Mouse (Mus musculus) brain, adult 2 months (tissue): ENCODE results near the gene Tmem169.

Experiments used
- DNase-seq: peaks from one replicate; pipeline ENCODE4 v3.0.0; 2011; ENCODE audit warnings: low read depth, low spot score

Gene Tmem169

DNA sequence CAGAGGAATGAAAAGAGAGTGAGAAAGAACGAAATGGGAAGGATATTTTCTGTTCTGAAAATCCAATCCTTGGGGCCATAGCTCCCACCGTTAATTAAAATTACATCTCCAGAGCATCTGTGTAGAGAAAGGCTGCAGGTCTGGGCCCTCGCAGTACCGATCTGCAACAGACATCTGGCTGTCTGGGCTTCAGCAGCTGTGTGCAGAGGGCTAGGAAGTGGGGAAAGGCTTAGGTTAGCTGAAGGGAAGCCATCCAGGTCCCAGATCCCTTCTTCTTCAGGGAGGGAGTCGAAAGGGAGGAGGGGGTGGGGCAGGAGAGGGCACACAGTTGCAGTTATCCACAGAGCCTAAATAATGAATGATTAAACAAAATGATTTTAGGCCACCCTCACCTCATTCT is 370 bp downstream of the Tmem169 start:
- peak; percentile 61 for DNase-seq

GRCm38 (mm10) chr1:72286904-72287303 is 2.7 kb downstream of the Tmem169 start:
- peak; percentile 34 for DNase-seq

- DNase-seq, result no peak
Observed at GRCm38 (mm10) chr1:72287893-72288292, 3.7 kb downstream of the Tmem169 start.

DNA sequence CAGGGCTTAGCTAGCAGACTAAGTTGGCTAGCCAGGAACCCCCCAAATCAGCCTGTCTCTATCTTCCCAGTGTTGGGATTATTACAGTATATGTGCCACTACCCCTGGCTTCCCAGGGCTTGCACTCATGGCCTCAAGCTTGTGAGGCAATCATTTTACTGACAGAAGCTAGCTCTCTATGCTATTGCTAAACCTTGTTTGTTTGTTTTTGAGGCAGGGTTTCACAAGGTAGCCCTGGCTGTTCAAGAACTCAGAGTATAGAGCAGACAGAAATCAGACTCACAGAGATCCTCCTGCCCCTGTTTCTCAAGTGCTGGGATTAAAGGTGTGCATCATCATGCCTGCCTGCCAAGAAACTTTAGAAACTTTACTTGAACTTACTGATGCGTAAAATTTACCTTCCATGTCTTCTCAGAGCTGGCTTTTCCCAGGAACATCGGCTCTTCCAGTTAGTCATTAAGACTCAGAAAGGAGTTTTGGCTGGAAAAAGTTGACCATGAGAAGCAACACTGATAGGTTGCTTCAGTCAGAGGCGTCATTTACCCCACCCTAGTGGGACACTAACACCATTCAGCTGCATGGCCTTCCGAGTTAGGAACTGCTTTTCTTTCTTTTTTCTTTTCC is 4.5 kb downstream of the Tmem169 start:
- DNase-seq, result no peak

GRCm38 (mm10) chr1:72290896-72291295 is 6.7 kb downstream of the Tmem169 start:
- DNase-seq, result no peak

DNA sequence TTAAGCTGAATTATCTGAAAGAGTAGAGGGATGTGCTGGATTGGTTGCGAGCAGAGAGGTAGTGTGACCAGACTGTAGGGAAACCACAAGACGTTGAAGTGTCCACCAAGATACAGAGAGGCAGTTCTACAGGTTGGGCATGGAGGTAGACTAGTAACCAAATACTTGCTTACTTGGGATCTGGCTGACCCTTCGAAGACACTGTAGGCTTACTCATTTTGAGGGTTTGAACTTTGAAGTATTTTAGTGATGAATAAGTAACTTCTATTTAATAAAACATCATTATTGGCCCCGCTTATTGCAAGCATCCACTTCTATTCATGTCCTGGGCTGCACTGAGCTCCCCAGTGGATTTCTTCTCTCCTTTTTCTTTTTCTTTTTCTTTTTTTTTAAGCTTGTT is 7.3 kb downstream of the Tmem169 start:
- DNase-seq, result no peak

DNA sequence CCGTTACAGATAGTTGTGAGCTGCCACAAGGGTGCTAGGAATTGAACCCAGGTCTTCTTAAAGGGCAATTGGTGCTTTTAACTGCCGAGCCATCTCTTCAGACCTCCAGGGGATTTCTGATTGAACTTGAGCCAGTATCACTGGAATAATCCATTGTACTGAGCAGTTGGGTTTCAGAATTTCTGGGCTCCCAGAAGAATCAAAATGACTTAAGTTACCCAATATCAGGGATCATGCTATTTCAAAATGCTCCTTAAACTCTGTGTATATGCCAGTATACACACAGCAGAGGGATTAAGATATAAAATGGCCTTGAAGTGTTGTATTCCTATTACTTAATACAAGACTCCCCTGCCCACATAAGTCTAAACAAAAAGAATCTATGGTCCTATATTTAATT is 7.8 kb downstream of the Tmem169 start:
- DNase-seq, result no peak

DNA sequence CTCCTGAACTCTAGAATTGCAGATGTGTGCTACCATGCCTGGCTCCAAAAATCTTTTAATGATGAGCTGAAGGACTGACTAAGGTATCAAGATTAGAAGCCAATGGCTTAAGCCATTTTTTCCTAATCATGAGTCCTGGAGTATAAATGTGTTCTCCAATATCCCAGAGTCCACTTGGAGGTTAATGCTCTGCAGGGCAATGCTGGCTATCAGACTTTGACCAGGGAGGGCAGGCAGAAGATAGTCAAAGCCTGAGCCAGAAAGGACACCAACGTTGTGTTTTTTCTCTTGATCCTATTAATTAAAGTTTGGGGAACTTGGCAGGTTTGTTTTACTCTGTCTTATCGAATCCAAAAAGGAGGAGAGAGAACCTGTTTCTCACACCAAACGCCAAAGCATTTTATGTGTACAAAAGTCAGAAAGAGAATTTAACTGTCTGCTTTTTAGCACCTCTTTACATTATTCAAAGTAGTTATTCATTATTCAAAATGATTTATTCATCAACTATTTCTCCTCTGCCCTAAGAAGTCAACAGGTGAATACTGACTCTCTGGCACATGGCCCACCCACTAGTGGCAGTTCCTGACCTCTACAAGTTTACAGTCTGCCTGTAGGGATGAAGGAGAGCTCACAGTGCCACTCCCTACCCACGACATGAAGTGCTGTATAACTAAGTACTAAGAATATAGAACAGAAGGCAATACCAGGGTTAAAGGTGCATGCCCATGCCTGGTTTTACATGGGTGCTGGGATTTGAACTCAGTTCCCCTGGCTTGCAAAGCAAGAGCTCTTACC is 9.9 kb downstream of the Tmem169 start:
- DNase-seq, result no peak

GRCm38 (mm10) chr1:72295746-72296145 is 11.6 kb downstream of the Tmem169 start:
- DNase-seq, result peak; percentile 67

DNA sequence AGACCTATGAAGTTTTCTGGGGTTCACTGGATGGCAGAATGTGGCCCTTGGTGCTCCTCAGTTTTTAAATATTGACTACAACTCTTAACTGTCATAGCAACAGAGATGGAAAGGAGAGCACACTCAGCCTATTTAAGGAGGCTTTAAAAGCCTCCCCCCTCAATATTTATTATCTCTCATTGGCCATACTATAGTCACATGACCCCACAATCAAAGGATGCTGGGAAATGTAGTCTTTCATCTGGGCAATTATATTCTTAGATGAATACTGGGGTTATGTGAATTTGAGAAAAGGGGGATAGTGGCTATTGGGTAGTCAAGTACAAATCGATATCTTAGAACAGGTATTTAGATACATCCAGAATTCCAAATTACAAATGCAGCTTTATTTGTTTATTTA is 17.7 kb downstream of the Tmem169 start:
- DNase-seq, result peak; percentile 21

GRCm38 (mm10) chr1:72306241-72306640 is 22.1 kb downstream of the Tmem169 start:
- no peak for DNase-seq

DNA sequence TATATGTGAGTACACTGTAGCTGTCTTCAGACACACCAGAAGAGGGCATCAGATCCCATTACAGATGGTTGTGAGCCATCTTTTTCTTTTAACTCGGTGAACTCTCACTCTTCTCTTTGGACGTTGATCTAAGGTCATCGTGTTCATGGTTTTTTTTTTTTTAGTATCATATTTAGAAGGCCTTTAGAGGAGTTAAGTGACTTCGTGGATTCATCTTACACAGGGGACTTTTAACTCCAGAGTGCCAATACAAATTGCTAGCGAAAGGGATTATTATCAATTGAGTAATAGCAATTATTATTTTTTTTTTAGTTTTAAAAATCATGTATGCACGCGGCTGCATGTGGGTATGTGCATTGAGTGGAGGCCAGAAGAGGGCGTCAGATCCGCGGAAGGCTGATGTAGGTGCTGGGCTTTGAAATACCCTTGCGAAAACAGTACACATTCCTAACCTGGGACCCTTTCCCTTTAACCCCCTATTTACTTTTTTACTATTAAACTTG is 22.6 kb downstream of the Tmem169 start:
- DNase-seq, result peak; percentile 73

DNA sequence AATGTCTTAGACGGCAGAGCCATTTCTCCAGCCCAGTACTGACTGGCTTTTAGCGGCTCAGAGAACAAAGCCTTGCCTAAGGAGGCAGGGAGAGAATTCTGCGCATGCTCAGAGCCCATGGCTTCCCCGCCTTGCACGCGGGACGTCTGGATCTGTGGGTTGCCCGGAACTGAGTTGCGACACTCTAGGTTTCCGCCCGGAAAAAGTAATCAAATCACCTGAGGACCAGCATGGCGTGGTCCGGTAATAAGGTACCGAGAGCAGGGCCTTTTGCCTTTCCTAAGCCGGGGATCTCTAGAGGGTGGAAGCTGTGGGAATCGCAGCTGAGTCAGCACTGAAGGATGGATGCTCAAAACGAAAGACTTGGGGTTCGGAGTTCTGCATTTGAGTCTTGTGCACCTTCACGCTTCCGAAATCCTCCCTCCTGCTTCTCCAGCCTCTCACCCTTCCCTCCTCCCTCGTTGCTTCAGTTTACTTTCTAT is 23.2 kb downstream of the Tmem169 start, which contains the start of gene Xrcc5:
Gene Xrcc5, plus strand, starts transcription at position 105 of the 482 bp plus-strand sequence.
- peak; percentile 99 for DNase-seq

GRCm38 (mm10) chr1:72308919-72309318 is 24.8 kb downstream of the Tmem169 start:
- DNase-seq, result no peak

DNA sequence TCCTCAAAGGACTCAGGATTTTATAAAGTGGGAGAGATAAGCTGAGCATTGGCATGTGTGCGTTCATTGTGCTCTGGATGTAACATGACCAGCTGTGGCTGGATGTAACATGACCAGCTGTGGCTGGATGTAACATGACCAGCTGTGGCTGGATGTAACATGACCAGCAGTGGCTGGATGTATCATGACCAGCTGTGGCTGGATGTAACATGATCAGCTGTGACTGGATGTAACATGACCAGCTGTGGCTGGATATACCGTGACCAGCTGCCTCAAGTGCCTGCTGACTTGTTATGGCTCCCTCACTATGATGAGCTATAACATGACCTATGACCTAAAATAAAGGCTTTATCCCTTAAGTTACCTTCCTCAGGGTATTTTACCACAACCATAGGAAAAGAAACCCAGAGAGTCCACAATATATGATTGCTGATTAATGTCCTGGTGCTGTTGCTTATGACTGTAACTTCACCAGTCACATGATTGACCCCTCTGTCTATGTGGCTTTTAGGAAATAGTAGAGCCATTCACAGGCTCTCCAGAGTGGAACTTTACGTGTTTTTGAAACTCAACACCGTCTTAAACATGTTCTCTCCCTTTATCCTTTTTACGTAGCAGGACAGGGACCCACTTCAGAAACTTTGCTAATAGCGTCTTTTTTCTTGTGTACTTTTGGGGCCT is 25.7 kb downstream of the Tmem169 start:
- no peak for DNase-seq

DNA sequence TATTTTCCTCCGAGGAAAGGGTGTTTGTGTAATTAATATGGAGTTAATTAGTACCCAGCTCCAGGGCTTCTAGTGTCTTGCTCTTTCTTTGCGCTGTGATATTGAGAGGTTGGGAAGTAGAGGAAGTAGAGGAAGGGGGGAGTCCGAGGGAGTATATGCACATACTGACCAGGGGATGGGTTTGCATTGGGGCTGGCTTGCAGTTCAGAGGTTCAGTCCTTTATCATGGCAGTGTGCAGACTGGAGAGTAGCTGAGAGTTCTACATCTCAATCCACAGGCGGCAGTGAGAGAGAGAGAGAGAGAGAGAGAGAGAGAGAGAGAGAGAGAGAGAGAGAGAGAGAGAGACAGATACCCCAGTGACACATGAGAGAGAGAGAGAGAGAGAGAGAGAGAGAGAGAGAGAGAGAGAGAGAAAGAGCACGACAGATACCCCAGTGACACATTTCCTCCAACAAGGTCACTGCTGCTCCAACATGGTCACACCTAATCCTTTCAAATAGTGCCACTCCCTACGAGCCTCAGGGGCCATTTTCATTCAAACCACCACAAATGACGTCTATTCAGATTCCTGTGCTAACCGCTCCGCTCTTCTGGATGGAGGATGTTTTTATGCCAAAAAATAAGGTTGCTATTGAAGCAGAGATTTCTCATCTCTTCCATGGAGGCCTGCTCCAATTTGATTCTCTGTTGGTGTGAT is 28.7 kb downstream of the Tmem169 start:
- DNase-seq, result no peak

GRCm38 (mm10) chr1:72313399-72314039 is 29.4 kb downstream of the Tmem169 start:
- DNase-seq, result peak; percentile 51

GRCm38 (mm10) chr1:72315447-72315846 is 31.3 kb downstream of the Tmem169 start:
- DNase-seq, result no peak

DNA sequence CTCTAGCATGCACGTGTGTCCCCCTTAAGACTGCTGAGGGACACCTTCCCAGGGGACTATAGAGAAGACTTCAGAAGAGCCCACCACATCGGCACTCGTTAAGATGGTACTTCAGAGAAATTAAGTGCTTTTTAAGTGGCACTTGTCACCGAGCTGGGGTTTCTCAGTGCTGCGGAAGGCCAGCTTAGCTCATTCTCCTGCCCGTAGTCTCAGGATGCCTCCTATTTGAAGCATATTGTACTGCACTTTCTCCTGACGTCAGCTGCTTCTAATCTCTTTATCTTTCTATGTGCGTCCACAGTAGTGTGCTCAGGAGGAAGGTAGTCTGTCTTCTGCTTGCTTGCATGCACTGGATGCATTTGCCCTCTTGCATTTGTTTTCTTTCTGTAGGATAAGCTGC is 32.2 kb downstream of the Tmem169 start:
- DNase-seq, result peak; percentile 10

DNA sequence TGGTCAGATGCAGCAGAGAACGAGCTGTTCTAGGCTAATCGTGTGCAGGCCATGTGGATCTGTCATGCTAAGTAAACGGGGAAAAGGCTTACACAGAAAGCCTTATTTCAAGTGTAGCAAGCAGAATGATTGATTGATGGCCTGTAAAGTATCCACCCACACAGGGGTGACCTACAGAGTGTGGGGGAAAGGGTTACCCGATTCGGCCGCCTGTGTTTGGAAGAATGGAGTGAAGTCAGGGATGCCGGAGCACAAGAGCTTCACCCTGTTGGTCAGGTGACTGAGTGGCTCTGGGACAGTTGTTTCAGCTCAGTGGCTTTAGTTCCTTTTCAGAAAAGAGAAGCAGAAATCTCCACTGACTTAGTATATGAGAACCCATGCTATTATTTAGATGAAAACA is 32.7 kb downstream of the Tmem169 start:
- DNase-seq, result no peak

GRCm38 (mm10) chr1:72320759-72321158 is 36.6 kb downstream of the Tmem169 start:
- no peak for DNase-seq
